Mouse (Mus musculus) T-helper 1 cell (primary cell): ENCODE measurements around the gene Lzts2.

Source experiments
- in situ Hi-C: fragments of 300-600 bp; cut with MboI, MseI; formaldehyde crosslinking; loops from one replicate; pipeline ENCODE4 v1.15.1; 2025; ENCODE audit warnings: high pct_unique_total_duplicates

Lzts2 gene

GRCm38 (mm10) chr19:45048644-45049365 lies 34.6 kb downstream of the Lzts2 start:
- in situ Hi-C loops, result loop anchor here (5.0 kb wide), 1 partner anchor 42 kb away; the partner anchor contains the start of genes Mrpl43 and Twnk

GRCm38 (mm10) chr19:45049523-45049922 lies 35.3 kb downstream of the Lzts2 start:
- in situ Hi-C loops, result loop anchor here (5.0 kb wide), 1 partner anchor 42 kb away; the partner anchor contains the start of genes Mrpl43 and Twnk

DNA sequence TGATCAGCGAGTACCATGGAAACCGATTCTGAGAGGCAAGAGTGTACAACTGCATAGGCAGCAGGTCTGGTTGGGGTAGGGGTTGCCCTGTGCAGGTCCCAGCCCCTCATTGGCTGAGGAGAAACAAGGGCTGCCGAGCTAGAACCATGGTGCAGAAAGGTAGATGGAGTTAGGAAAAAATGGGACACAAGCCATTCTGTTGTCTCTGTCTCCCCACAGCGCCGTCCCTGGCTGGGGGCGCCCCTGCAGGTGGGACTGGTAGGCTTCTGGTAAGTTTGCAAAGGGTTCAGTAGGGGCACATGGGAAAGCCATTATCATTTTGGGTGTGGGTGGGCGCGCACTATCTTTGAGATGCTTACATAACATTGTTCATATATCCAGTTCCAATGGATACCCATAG lies 39.2 kb downstream of the Lzts2 start:
- in situ Hi-C loops, result no loop called here

- in situ Hi-C loops, result no loop called here
Observed at GRCm38 (mm10) chr19:45054892-45055690, 40.9 kb downstream of the Lzts2 start.

DNA sequence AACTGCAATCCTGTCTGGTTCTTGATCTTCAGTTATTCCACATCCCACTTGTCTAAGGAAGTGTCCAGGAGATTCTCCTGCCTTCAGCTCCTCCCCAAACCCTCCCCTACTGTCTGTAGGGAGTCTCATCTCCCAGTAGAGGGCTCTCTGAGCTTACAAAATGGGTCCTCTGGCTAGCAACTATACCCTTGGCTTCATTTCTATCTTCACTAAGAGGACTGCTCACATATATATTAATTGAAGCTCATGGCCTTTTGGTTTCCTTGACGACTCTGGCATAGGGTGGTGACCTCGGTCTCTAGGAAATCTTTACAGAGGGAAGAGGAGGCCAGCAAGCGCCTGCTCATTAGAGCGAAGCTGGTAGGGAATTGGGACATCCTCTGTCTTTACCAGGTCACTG lies 42.1 kb downstream of the Lzts2 start:
- in situ Hi-C loops, result no loop called here

DNA sequence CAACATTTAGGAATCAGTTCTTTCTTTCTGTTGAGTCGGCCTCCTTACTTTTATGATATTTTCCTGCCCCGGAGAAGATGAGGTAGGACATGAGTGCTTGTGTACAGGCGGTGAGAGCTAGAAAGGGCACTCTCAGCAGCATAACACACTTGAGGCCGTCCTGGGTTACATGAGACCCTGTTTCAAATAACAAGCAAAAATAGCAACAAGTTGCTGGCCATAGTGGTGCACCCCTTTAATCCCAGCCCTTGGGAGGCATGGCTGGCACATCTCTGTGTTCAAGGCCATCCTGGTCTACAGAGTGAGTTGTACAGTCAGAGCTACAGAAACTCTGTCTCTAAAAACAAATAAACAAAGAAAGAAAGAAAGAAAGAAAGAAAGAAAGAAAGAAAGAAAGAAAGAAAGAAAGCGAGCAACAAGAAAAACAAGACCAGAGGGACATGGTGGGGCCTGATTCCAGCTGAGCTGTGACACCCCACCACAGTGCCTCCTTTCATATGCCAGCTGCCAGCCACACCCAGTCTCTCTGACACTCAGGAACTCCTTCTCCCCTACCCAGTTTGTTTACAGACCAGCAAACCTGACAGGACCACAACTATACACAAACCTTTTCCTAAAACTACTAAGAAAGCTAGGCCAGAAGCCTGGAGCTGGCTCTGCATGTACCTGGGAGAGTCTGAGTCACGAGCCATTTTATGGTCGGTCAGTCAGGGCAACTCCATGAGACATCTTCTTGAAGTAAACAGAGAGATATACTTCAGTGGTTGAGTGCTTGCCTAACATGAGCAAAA lies 42.9 kb downstream of the Lzts2 start:
- in situ Hi-C loops, result no loop called here

DNA sequence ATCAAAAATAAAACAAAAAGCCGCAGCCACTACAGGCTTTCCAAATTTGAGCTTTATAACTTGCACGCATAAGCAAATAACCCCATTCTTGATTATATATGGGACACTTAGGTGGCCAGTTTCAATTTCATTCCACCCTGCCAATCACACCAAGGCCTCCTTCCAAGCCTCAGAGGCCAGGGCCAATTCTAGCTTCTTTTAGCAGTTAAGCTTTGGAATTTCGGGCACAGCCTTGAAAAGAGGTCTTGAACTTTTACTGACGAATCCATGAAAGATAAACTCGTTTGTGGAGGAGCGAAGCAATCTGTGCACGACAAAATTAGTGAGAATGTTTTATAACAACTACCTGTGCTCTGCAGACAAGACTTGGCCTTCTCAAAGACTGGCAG lies 43.5 kb downstream of the Lzts2 start:
- in situ Hi-C loops, result no loop called here

DNA sequence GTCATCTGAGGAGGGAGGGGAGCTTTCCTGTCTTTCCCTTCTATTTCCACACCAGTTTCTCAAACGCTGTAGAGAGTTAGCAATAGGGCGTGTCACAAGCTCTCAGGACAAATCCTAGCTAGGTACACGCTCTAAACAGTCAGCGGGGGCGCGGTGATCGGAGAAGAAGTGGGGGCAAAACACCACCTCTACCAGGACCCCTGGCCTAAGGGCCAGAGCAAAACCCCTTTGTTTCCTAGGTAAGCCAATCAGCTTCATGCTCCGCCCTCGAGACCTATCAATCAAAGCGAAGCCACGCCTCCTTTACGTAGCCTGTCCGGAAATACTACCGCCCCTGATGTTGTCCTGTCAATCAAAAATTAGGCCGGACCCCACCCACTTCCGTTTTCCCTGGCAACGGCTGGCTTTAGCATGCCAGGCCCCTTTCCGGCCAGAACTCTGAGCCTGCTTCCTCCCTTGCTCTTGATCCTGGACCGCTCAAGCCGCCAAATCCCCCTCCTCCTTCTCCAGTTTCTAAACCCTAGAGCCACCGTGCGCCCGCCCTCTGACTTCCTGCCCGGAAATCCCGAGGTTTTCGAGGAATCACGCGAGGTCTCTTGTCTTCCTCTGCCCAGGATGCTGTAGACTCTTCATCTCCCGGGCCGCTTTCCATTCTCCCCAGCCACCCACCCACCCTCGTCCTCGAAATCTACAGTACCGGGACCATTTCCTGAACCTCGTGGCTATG lies 44.1 kb downstream of the Lzts2 start:
- in situ Hi-C loops, result no loop called here

- in situ Hi-C loops, result no loop called here
Observed at GRCm38 (mm10) chr19:45058841-45059240, 44.6 kb downstream of the Lzts2 start.

DNA sequence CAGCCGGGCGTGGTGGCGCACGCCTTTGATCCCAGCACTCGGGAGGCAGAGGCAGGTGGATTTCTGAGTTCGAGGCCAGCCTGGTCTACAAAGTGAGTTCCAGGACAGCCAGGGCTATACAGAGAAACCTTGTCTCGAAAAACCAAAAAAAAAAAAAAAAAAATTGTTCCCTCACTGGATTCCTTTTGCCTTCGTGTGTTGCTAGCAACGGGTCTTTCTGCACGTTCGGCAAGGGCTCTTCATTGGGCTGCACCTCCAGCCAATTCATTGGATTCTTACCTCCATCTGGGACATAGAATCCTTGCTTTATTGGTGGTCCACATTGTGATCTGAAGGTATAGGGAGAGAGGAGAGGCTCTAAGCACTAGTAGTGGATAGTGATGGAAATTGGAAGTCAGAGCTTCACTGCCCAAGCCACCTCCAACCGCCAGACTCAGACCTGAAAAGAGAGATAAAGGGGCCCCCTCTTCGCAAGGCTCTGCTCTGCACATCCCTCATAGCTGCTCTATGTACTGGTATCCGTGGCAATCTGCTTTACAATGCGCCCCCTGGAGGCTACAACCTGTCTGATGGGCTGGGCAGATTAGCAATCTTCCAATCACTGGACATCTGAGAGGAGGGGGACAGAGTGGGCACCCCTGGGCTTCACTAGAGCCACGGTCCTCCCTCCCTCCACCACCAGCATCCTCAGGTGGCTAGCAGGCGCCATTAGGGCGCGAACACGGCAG lies 49.5 kb downstream of the Lzts2 start:
- in situ Hi-C loops, result no loop called here

- in situ Hi-C loops, result no loop called here
Observed at GRCm38 (mm10) chr19:45065226-45065625, 51.0 kb downstream of the Lzts2 start.

DNA sequence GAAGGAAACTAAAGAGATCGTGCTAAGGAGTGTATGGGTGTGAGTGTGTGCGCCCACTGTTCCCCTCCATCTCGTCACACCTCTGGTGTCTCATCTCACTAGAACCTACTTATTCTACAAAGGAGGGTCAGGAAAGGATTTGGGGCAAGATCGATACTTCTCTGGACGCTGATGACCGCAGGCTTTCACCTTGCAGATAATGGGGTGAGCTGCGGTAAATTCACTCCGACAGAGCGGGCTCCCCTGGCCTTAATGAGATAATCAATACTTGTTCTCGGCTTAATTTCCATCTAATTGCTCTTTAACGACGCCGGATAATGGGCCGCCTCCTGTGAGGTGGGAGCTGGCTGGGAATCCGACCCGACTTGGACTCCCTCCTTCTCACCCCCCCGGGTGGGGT lies 53.0 kb downstream of the Lzts2 start:
- in situ Hi-C loops, result no loop called here

GRCm38 (mm10) chr19:45067758-45068510 lies 53.7 kb downstream of the Lzts2 start:
- in situ Hi-C loops, result no loop called here

DNA sequence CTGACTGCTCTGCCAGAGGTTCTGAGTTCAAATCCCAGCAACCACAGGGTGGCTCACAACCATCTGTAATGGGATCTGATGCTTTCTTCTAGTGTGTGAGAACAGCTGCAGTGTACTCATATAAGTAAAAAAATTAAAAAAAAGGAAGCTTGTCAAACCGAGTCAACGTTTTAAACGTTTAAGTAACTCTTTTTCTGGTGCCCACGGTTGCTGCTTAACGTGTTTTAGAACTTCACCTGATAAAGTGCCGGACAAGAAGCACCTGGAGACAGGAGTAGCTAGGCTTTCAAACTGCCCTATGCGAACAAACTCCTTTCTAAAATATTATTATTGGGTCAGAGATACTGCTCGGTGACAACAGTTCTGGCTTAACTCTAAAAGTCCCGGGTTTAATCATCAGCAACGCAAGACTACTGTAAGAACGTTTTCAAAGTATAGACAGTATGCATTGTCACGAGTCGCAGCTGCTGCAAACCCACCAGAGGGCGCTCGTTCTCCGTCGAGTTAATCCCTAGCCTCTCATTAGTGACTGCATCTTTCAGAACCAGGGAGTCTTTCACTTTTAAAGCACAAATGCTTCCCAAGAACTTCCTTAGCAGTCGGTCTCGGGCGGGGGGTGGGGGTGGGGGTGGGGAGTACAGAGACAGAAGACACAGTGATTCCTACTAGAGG lies 59.8 kb downstream of the Lzts2 start:
- in situ Hi-C loops, result loop anchor here (10.0 kb wide), 1 partner anchor 1389 kb away; the partner anchor contains the start of gene Entpd7

DNA sequence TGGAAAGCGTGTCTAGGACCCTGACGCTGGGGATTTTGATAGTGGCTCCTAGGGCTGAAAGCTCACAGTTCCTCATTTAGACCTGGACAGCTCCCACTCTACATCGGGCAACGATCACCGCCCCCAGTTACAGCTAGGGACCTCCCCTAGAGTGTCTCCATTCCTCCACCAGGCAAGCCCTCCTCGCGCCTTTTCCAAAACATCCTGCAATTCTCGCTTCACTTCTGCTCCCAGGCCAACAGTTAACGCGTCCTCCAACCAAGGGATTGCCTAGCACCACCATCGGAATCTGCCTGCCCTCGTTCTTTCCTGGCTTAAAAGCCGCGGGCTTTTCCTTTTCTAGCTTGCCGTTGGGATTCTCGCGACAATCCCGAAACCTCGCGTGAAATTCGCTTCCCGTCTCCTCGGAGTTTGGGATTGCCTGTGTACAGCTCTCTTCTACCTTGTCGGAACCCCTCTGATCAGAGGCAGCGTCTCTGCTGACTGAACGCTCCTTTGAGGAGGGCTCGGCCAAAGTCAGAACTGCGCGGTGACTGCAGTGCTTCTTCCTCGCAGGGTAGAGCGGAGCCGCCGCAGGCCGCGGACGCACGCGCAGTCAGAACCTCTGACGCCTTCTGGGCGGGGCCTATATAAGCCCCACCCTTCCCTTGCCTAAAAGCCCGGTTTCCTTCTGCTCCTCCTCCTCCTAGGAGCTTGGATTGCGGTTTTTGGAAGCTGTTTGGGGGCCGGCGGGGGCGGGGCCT lies 60.5 kb downstream of the Lzts2 start, which contains the start of gene Kazald1:
Kazald1 (plus strand) TSS at position 662 of the 743 bp plus-strand sequence.
- in situ Hi-C loops, result loop anchor here (10.0 kb wide), 1 partner anchor 1390 kb away; the partner anchor contains the start of gene Entpd7

DNA sequence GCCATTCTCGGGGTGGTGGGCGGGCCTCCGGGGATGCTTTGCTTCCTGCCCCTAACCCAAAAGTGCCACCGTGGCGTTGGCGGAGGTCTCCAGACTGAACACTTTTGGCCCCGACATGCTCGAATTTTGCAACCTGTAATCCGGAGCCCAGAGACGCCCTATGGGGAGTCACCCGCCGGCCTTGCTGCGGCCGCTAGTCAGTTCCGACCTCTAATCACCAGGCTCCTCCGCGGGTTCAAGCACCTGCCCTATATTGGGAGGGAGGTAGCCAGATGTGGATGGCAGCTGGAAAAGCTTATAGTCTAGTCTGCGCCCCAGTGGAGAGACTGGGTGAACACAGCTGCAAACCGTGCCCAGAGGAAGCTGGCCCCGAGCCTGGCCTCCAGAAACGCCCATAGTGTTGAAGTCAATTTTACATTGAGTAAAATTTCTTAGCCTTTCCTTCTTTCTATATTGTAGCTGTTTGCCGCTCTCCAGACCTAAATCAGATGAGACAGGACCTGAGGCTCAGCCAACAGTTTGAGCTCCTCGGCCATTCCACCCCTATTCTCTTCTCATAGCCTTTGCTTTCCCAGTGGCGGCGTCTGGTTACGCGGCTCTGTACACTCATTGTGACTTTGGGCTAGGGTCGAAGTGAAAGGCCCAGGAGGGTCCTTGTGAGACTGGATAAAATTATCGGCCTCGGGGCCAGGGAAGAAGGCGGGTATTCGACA lies 61.3 kb downstream of the Lzts2 start:
- in situ Hi-C loops, result loop anchor here (10.0 kb wide), 1 partner anchor 1391 kb away; the partner anchor contains the start of gene Entpd7

GRCm38 (mm10) chr19:45076036-45076575 lies 61.9 kb downstream of the Lzts2 start:
- in situ Hi-C loops, result loop anchor here (10.0 kb wide), 1 partner anchor 1391 kb away; the partner anchor contains the start of gene Entpd7
